Mouse (Mus musculus): ENCODE measurements around the gene Susd1.

GRCm38 (mm10) chr4:59265631-59266030 lies 172.8 kb downstream of the Susd1 start:
- TF ChIP-seq GATA1 (IDR thresholded peaks at IDR 0.05; ENCODE audit: borderline replicate concordance, low read length) (no peak), FLI1 (IDR thresholded peaks at IDR 0.05; ENCODE audit: low read length) (no peak)
